8 mouse cellular contexts compared by ENCODE assay signal in genomic region chr10:99227968-99228864, GRCm38 (mm10). TPM values are rescaled to one million over a fixed set of nuclear protein-coding genes. Genes with fewer than 3 reads are reported as not detected.
DNase-seq lines count a peak whose midpoint lies in the region; ATAC-seq and TF ChIP-seq lines count a peak whose summit lies in the region.

No protein-coding gene starts in this region.

- TF ChIP-seq POLR2A in cerebellum, adult 2 months (IDR thresholded peaks at IDR 0.05; ENCODE audit: borderline replicate concordance, insufficient read depth, low read length): no peak

- peaks cover 15% of the 10 kb centered on the region for H3K4me1 ChIP-seq in heart, embryonic 11.5 days (ENCODE audit: control insufficient read depth, insufficient read depth, low read length)
- 0 out of 2 replicates have a peak, but pooled peaks cover 5% of the 10 kb centered on the region for H3K4me1 ChIP-seq in embryonic facial prominence, embryonic 11.5 days (ENCODE audit: control insufficient read depth, insufficient read depth, low read length)
- peaks cover 12% of the 10 kb centered on the region for H3K4me1 ChIP-seq in liver, embryonic 11.5 days (replicated peaks; ENCODE audit: control insufficient read depth, insufficient read depth, low read length)
- H3K4me1 ChIP-seq in cerebellum, adult 2 months (ENCODE audit: control insufficient read depth, insufficient read depth, low read length): no peaks in the 10 kb centered on the region

- H3K27me3 ChIP-seq in heart, embryonic 11.5 days (ENCODE audit: control insufficient read depth, insufficient read depth, low read length): no peaks in the 10 kb centered on the region
- H3K27me3 ChIP-seq in embryonic facial prominence, embryonic 11.5 days (ENCODE audit: control insufficient read depth, insufficient read depth, low read length): no peaks in the 10 kb centered on the region
- H3K27me3 ChIP-seq in liver, embryonic 11.5 days (replicated peaks; ENCODE audit: control insufficient read depth, insufficient read depth, low read length): peaks cover 5% of the 10 kb centered on the region
- H3K27me3 ChIP-seq in cerebellum, adult 2 months (ENCODE audit: control insufficient read depth, insufficient read depth, low read length): no peaks in the 10 kb centered on the region

- no peaks in the 10 kb centered on the region for H3K9me3 ChIP-seq in heart, embryonic 11.5 days (replicated peaks; ENCODE audit: control insufficient read depth, low read length)
- H3K9me3 ChIP-seq in embryonic facial prominence, embryonic 11.5 days (replicated peaks; ENCODE audit: control insufficient read depth, low read length): no peaks in the 10 kb centered on the region
- H3K9me3 ChIP-seq in liver, embryonic 11.5 days (ENCODE audit: control insufficient read depth, low read length): no peaks in the 10 kb centered on the region

- no peak for TF ChIP-seq CTCF in cerebellum, adult 2 months (IDR thresholded peaks at IDR 0.05; ENCODE audit: borderline replicate concordance, insufficient read depth, low read depth, low read length)

- H3K27ac ChIP-seq in heart, embryonic 11.5 days (ENCODE audit: low read depth, low read length): 0 out of 2 replicates have a peak overlapping the region, but pooled peaks have one; percentile 30
- 0 out of 2 replicates have a peak overlapping the region, but pooled peaks have one; percentile 36 for H3K27ac ChIP-seq in embryonic facial prominence, embryonic 11.5 days (replicated peaks; ENCODE audit: low read depth, low read length)
- peak overlapping the region; percentile 39; the same call in 1 of the 2 replicates for H3K27ac ChIP-seq in liver, embryonic 11.5 days (ENCODE audit: low read depth, low read length)
- no peak overlapping the region for H3K27ac ChIP-seq in cerebellum, adult 2 months (ENCODE audit: insufficient read depth, low read length)

- WGBS in heart, embryonic 11.5 days (ENCODE audit: insufficient replicate concordance): 27% methylated on average over 17 of the region's 17 CpGs
- 25% methylated on average over 17 of the region's 17 CpGs for WGBS in embryonic facial prominence, embryonic 11.5 days
- WGBS in liver, embryonic 11.5 days: 35% methylated on average over 17 of the region's 17 CpGs
- 66% methylated on average over 17 of the region's 17 CpGs for WGBS in cerebellum, adult 2 months

- H3K4me2 ChIP-seq in heart, embryonic 11.5 days: peak overlapping the region; percentile 55
- peak overlapping the region; percentile 36; the same call in 1 of the 2 replicates for H3K4me2 ChIP-seq in embryonic facial prominence, embryonic 11.5 days (ENCODE audit: low read depth, low read length)
- H3K4me2 ChIP-seq in liver, embryonic 11.5 days: peak overlapping the region; percentile 28; the same call in 1 of the 2 replicates

- ATAC-seq in heart, embryonic 11.5 days (replicated peaks; ENCODE audit: insufficient number of reproducible peaks, low FRiP score, low TSS enrichment): peak; percentile 31; the same call in 1 of the 2 replicates
- no peak for ATAC-seq in embryonic facial prominence, embryonic 11.5 days (replicated peaks; ENCODE audit: insufficient number of reproducible peaks, low FRiP score, low TSS enrichment, low read depth)
- ATAC-seq in liver, embryonic 11.5 days (replicated peaks; ENCODE audit: low FRiP score): no peak
- peak; percentile 24; the same call in 1 of the 2 replicates for ATAC-seq in monocyte, adult 5-6 weeks (replicated peaks; ENCODE audit: insufficient number of reproducible peaks, low FRiP score, low TSS enrichment, poor library complexity, severe bottlenecking)
- no peak for ATAC-seq in erythroid progenitor cell, adult 5-6 weeks (replicated peaks; ENCODE audit: low FRiP score, poor library complexity, severe bottlenecking)

- no peaks in the 10 kb centered on the region for H3K36me3 ChIP-seq in heart, embryonic 11.5 days (ENCODE audit: control insufficient read depth, insufficient read depth, low read length)
- no peaks in the 10 kb centered on the region for H3K36me3 ChIP-seq in embryonic facial prominence, embryonic 11.5 days (replicated peaks; ENCODE audit: control insufficient read depth, insufficient read depth, low read depth, low read length)
- H3K36me3 ChIP-seq in liver, embryonic 11.5 days (ENCODE audit: control insufficient read depth, insufficient read depth, low read length): no peaks in the 10 kb centered on the region

- H3K4me3 ChIP-seq in heart, embryonic 11.5 days (ENCODE audit: low read depth, low read length): no peak overlapping the region
- H3K4me3 ChIP-seq in embryonic facial prominence, embryonic 11.5 days (ENCODE audit: low read depth, low read length): no peak overlapping the region
- H3K4me3 ChIP-seq in liver, embryonic 11.5 days (ENCODE audit: low read depth, low read length): no peak overlapping the region
- no peak overlapping the region for H3K4me3 ChIP-seq in cerebellum, adult 2 months (replicated peaks; ENCODE audit: insufficient read depth, low read depth, low read length)

- H3K9ac ChIP-seq in heart, embryonic 11.5 days (ENCODE audit: low read depth, low read length): no peak overlapping the region
- no peak overlapping the region; the same call in 1 of the 2 replicates for H3K9ac ChIP-seq in embryonic facial prominence, embryonic 11.5 days (replicated peaks; ENCODE audit: low read length)
- H3K9ac ChIP-seq in liver, embryonic 11.5 days (ENCODE audit: low read depth, low read length): no peak overlapping the region

- no peak for DNase-seq in heart, adult 9 months (ENCODE audit: low spot score in 2 of 2)
- no peak for DNase-seq in embryonic facial prominence, embryonic 11.5 days (ENCODE audit: low spot score)
- peak; percentile 64 for DNase-seq in kidney, adult 11 months
- no peak for DNase-seq in liver, embryonic 11.5 days (ENCODE audit: low spot score)
- DNase-seq in cerebellum, adult 2 months: no peak

RNA-seq across cellular contexts. Expression of gene Dusp6, which starts 34.8 kb away (rescaled TPM):
- 45.5 and 59.9 TPM in 2 replicates for polyA plus RNA-seq in heart, embryonic 11.5 days (2014; fragmentation: Nextera tagmentation; extraction: Ambion mirVana)
- 115 and 123 TPM in 2 replicates for polyA plus RNA-seq in embryonic facial prominence, embryonic 11.5 days (2014; fragmentation: Nextera tagmentation; extraction: Ambion mirVana)
- polyA plus RNA-seq in liver, embryonic 11.5 days (2014; fragmentation: Nextera tagmentation; extraction: Ambion mirVana): 37.6 and 40.3 TPM in 2 replicates
- total RNA-seq in monocyte, adult 5-6 weeks (2017): 114 to 201 TPM (median 184 TPM) in 3 replicates
- polyA plus RNA-seq in cerebellum, adult 2 months (2012; rRNA removed): 20.2 and 20.5 TPM in 2 replicates
- total RNA-seq in erythroid progenitor cell, adult 5-6 weeks (2015; ENCODE audit: low replicate concordance): 8.4 and 27.0 TPM in 2 replicates
- 5.5 and 6.5 TPM in 2 replicates for total RNA-seq in erythroid progenitor cell, adult 5-6 weeks (2017; ENCODE audit: low replicate concordance)

Comparison
In these comparisons a context has a peak if more than half of its experiments do, and no peak if none do; other contexts are left out.
1. ATAC-seq: peak in heart, embryonic 11.5 days (single experiment) and monocyte, adult 5-6 weeks (single experiment); none in embryonic facial prominence, embryonic 11.5 days (single experiment), liver, embryonic 11.5 days (single experiment) and erythroid progenitor cell, adult 5-6 weeks (single experiment).
2. Peak in every context shown above with its lines, with median percentiles within 50 percentile points of each other: H3K4me2 ChIP-seq.